Mouse (Mus musculus): Measurements from ENCODE around the gene Nxpe2. TPM values are rescaled to one million over a fixed set of nuclear protein-coding genes. Genes with fewer than 3 reads are reported as not detected.

The Nxpe2 gene
- polyA plus RNA-seq (2012; rRNA removed), result 0.17 and 0.19 TPM in 2 replicates

DNA sequence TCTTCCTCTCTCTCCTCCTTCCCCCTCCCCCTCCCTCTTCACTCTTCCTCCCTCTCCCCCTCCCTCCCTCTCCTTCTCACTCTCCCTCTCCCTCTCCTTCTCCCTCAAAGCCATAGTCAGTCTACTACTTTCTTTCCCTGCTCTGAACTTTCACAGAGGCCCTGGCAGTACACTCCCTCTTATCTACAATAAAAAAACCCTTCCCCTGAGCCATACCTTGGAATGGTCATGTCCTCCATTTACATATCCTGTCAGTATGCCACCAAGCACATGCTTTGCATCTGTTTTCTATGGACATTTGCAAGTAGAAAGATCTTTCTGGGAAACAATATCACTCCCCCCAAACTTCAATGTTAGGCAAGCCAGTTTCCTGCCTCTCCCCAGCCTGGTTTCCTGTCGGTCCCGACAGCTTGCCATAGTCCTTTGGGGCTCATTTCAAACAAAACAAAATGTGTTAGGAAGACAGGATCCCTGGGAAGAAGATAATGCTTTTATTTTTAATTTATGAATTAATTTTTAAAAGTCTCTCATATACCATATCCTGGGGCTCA lies at the start of gene Nxpe2:
Gene Nxpe2 (minus strand): TSS at position 307 of the 551 bp plus-strand sequence.

Other genes with a start within 250 kb of the Nxpe2 start
- 6.7 and 8.2 TPM in 2 replicates for gene Nxpe4, start 191.4 kb downstream of the Nxpe2 start, polyA plus RNA-seq (2012; rRNA removed)
- 138 and 144 TPM in 2 replicates for gene Rexo2, start 127.2 kb upstream of the Nxpe2 start, polyA plus RNA-seq (2012; rRNA removed)
- gene Rbm7, start 141.8 kb upstream of the Nxpe2 start, polyA plus RNA-seq (2012; rRNA removed), result 38.7 and 40.7 TPM in 2 replicates
- 13.8 and 16.0 TPM in 2 replicates for gene Gm5617, start 142.0 kb upstream of the Nxpe2 start, polyA plus RNA-seq (2012; rRNA removed)

All from central nervous system, embryonic 18 days (tissue).